ENCODE assay signal across 16 mouse cellular contexts in genomic region chr12:102445436-102445835, GRCm38 (mm10). TPM values are rescaled to one million over a fixed set of nuclear protein-coding genes. Genes with fewer than 3 reads are reported as not detected.
DNase-seq lines count a peak whose midpoint lies in the region; ATAC-seq lines count a peak whose summit lies in the region.
"Had no signal": no experiment of that assay in that cellular context is flagged by ENCODE, and none has a peak within 500 bp of the region (broad histone marks: within the 10 kb centered on the region; RNA-seq: fewer than 3 reads in every experiment).

No protein-coding gene starts in this region.

- DNase-seq in liver, embryonic 11.5 days (ENCODE audit: low spot score), result no peak
- DNase-seq in B cell, adult 2 months, result peak; percentile 39 to 40
- peak; percentile 57 for DNase-seq in brain, adult 2 months (ENCODE audit: low read depth, low spot score)
- DNase-seq in adrenal gland, postnatal 10 days, result no peak
- DNase-seq: cerebellum, adult 9-11 months; gastrocnemius, postnatal 36 days; kidney, adult 18-20 months; right cerebral cortex, postnatal 25 days had no signal

- H3K9me3 ChIP-seq in liver, embryonic 15.5 days (replicated peaks), result no peaks in the 10 kb centered on the region
- no peaks in the 10 kb centered on the region for H3K9me3 ChIP-seq in liver, embryonic 11.5 days (ENCODE audit: control insufficient read depth, low read length)
- no peaks in the 10 kb centered on the region for H3K9me3 ChIP-seq in forebrain, embryonic 15.5 days
- H3K9me3 ChIP-seq: limb, embryonic 15.5 days had no signal

- H3K4me3 ChIP-seq in liver, embryonic 15.5 days (replicated peaks), result no peak overlapping the region
- H3K4me3 ChIP-seq in liver, embryonic 11.5 days (ENCODE audit: low read depth, low read length), result no peak overlapping the region
- no peak overlapping the region for H3K4me3 ChIP-seq in forebrain, embryonic 15.5 days
- H3K4me3 ChIP-seq: erythroblast, embryonic 14.5 days; limb, embryonic 15.5 days had no signal

- no peaks in the 10 kb centered on the region for H3K36me3 ChIP-seq in liver, embryonic 15.5 days (replicated peaks)
- no peaks in the 10 kb centered on the region for H3K36me3 ChIP-seq in liver, embryonic 11.5 days (ENCODE audit: control insufficient read depth, insufficient read depth, low read length)
- no peaks in the 10 kb centered on the region for H3K36me3 ChIP-seq in forebrain, embryonic 15.5 days
- H3K36me3 ChIP-seq: limb, embryonic 15.5 days had no signal

- no peaks in the 10 kb centered on the region; the same call in 1 of the 2 replicates for H3K27me3 ChIP-seq in liver, embryonic 15.5 days
- no peaks in the 10 kb centered on the region for H3K27me3 ChIP-seq in liver, embryonic 11.5 days (replicated peaks; ENCODE audit: control insufficient read depth, insufficient read depth, low read length)
- no peaks in the 10 kb centered on the region for H3K27me3 ChIP-seq in forebrain, embryonic 15.5 days
- H3K27me3 ChIP-seq: limb, embryonic 15.5 days; Patski had no signal

- H3K27ac ChIP-seq in liver, embryonic 15.5 days (replicated peaks), result 0 out of 2 replicates have a peak overlapping the region, but pooled peaks have one; percentile 38
- H3K27ac ChIP-seq in liver, embryonic 11.5 days (ENCODE audit: low read depth, low read length), result no peak overlapping the region
- no peak overlapping the region for H3K27ac ChIP-seq in forebrain, embryonic 15.5 days (replicated peaks)
- H3K27ac ChIP-seq: limb, embryonic 15.5 days had no signal

- ATAC-seq in liver, embryonic 15.5 days (ENCODE audit: insufficient read depth), result no peak
- ATAC-seq in liver, embryonic 11.5 days (replicated peaks; ENCODE audit: low FRiP score), result no peak
- peak; percentile 97 for ATAC-seq in monocyte, adult 5-6 weeks (replicated peaks; ENCODE audit: insufficient number of reproducible peaks, low FRiP score, low TSS enrichment, poor library complexity, severe bottlenecking)
- ATAC-seq in forebrain, embryonic 15.5 days (replicated peaks), result no peak
- ATAC-seq: hindbrain, embryonic 16.5 days; Patski had no signal

- no peak overlapping the region for H3K9ac ChIP-seq in liver, embryonic 15.5 days
- H3K9ac ChIP-seq in liver, embryonic 11.5 days (ENCODE audit: low read depth, low read length), result no peak overlapping the region
- H3K9ac ChIP-seq in forebrain, embryonic 15.5 days (replicated peaks), result no peak overlapping the region
- H3K9ac ChIP-seq: limb, embryonic 15.5 days had no signal

- 28% methylated on average over 4 of the region's 4 CpGs for WGBS in liver, embryonic 15.5 days (ENCODE audit: insufficient replicate concordance)
- 51% methylated on average over 4 of the region's 4 CpGs for WGBS in liver, embryonic 11.5 days
- 84% methylated on average over 4 of the region's 4 CpGs for WGBS in forebrain, embryonic 15.5 days

- no peak overlapping the region for H3K4me2 ChIP-seq in liver, embryonic 15.5 days
- no peak overlapping the region for H3K4me2 ChIP-seq in liver, embryonic 11.5 days
- H3K4me2 ChIP-seq in forebrain, embryonic 15.5 days (replicated peaks), result no peak overlapping the region
- H3K4me2 ChIP-seq: limb, embryonic 15.5 days; midbrain, embryonic 11.5 days had no signal

- H3K4me1 ChIP-seq in liver, embryonic 15.5 days (replicated peaks), result peaks cover 10% of the 10 kb centered on the region; the same call in 1 of the 2 replicates
- H3K4me1 ChIP-seq in liver, embryonic 11.5 days (replicated peaks; ENCODE audit: control insufficient read depth, insufficient read depth, low read length), result peaks cover 7% of the 10 kb centered on the region; the same call in 1 of the 2 replicates
- H3K4me1 ChIP-seq in forebrain, embryonic 15.5 days, result no peaks in the 10 kb centered on the region

RNA-seq across cellular contexts. Expression of gene Lgmn, which starts 5.8 kb away (rescaled TPM):
- 73.4 and 83.4 TPM in 2 replicates for polyA plus RNA-seq in liver, embryonic 15.5 days (2015; fragmentation: Nextera tagmentation; extraction: Ambion mirVana)
- polyA plus RNA-seq in liver, embryonic 11.5 days (2014; fragmentation: Nextera tagmentation; extraction: Ambion mirVana), result 59.5 and 65.8 TPM in 2 replicates
- 99.2 to 194 TPM (median 145 TPM) in 3 replicates for total RNA-seq in monocyte, adult 5-6 weeks (2017)
- total RNA-seq in adrenal gland, postnatal 10 days (2021), result 10 to 100 TPM; 88.5 to 88.9 TPM
- polyA plus RNA-seq in forebrain, embryonic 15.5 days (2015; fragmentation: Nextera tagmentation; extraction: Ambion mirVana), result 67.3 and 73.1 TPM in 2 replicates

RNA-seq across cellular contexts. Expression of gene Golga5, which starts 23.5 kb away (rescaled TPM):
- 12.5 and 12.6 TPM in 2 replicates for polyA plus RNA-seq in liver, embryonic 15.5 days (2015; fragmentation: Nextera tagmentation; extraction: Ambion mirVana)
- polyA plus RNA-seq in liver, embryonic 11.5 days (2014; fragmentation: Nextera tagmentation; extraction: Ambion mirVana), result 24.7 and 27.5 TPM in 2 replicates
- 57.5 to 95.6 TPM (median 78.2 TPM) in 3 replicates for total RNA-seq in monocyte, adult 5-6 weeks (2017)
- total RNA-seq in adrenal gland, postnatal 10 days (2021), result 10 to 100 TPM; 35.4 to 36.2 TPM
- 32.0 and 32.4 TPM in 2 replicates for polyA plus RNA-seq in forebrain, embryonic 15.5 days (2015; fragmentation: Nextera tagmentation; extraction: Ambion mirVana)

Comparison
In these comparisons a context has a peak if more than half of its experiments do, and no peak if none do; other contexts are left out.
1. DNase-seq: peak in B cell, adult 2 months (2 of 2) and brain, adult 2 months (single experiment); none in liver, embryonic 11.5 days (single experiment) and adrenal gland, postnatal 10 days (single experiment).